Mouse (Mus musculus) ES-E14 (cell line): ENCODE results near the gene Sh2d6. TPM values are rescaled to one million over a fixed set of nuclear protein-coding genes. Genes with fewer than 3 reads are reported as not detected.

Source experiments
- DNase-seq: peaks from one replicate; pipeline ENCODE4 v3.0.0-alpha.2; 2013; ENCODE audit warnings: low read depth, low spot score
- H3K27ac ChIP-seq: 2 replicates; pipeline ENCODE4 v1.5.1; 2012; ENCODE audit warnings: low read depth, mild to moderate bottlenecking, low read length, moderate library complexity, mixed read lengths; ENCODE audit not compliant: poor library complexity, insufficient read depth, severe bottlenecking
- H3K36me3 ChIP-seq: 2 replicates; pipeline ENCODE4 v1.6.1; 2012; ENCODE audit warnings: mild to moderate bottlenecking, low read length, moderate library complexity, mixed read lengths; ENCODE audit not compliant: control insufficient read depth, poor library complexity, insufficient read depth, severe bottlenecking
- H3K4me1 ChIP-seq, 2 experiments: fragments of 150-350 bp in 1 of 2; sonication (generic) in 1 of 2; 2 replicates each; pipeline ENCODE4 v1.6.1; 2012; ENCODE audit warnings: low read length in 2 of 2, mild to moderate bottlenecking in 1 of 2, mixed read lengths in 1 of 2; ENCODE audit not compliant: control insufficient read depth in 2 of 2, insufficient read depth in 2 of 2, poor library complexity in 1 of 2
- H3K4me3 ChIP-seq, 2 experiments: fragments of 150-350 bp in 1 of 2; sonication (generic) in 1 of 2; 2 replicates each; pipeline ENCODE4 v1.5.1; 2012; ENCODE audit warnings: low read length in 2 of 2, low read depth in 1 of 2, mild to moderate bottlenecking in 1 of 2, mixed read lengths in 1 of 2; ENCODE audit not compliant: insufficient read depth in 1 of 2, poor library complexity in 1 of 2, severe bottlenecking in 1 of 2
- H3K9ac ChIP-seq: 2 replicates; pipeline ENCODE4 v1.6.1; 2012; ENCODE audit warnings: low read depth, mild to moderate bottlenecking, low read length, mixed read lengths; ENCODE audit not compliant: poor library complexity, insufficient read depth, severe bottlenecking
- H3K9me3 ChIP-seq: fragments of 150-350 bp; sonication (generic); 2 replicates; pipeline ENCODE4 v1.6.1; 2012; ENCODE audit warnings: low read depth, mild to moderate bottlenecking, low read length; ENCODE audit not compliant: control insufficient read depth, insufficient read depth
- CHD2 ChIP-seq: IDR thresholded peaks from 2 replicates; pipeline ENCODE4 v1.6.1; 2014; ENCODE audit warnings: mild to moderate bottlenecking, low read depth, low read length, inconsistent platforms
- HCFC1 ChIP-seq: IDR thresholded peaks from 2 replicates; pipeline ENCODE4 v1.6.1; 2012; ENCODE audit warnings: low read length, inconsistent platforms, borderline replicate concordance; ENCODE audit not compliant: insufficient read depth
- MAFK ChIP-seq: IDR thresholded peaks from 2 replicates; pipeline ENCODE4 v1.6.1; 2014; ENCODE audit warnings: mild to moderate bottlenecking, low read depth, low read length, inconsistent platforms; ENCODE audit not compliant: insufficient read depth
- ZC3H11A ChIP-seq: IDR thresholded peaks from 2 replicates; pipeline ENCODE4 v1.6.1; 2012; ENCODE audit warnings: low read depth, mild to moderate bottlenecking, inconsistent platforms, low read length, borderline replicate concordance
- ZNF384 ChIP-seq: IDR thresholded peaks from 2 replicates; pipeline ENCODE4 v1.6.1; 2012; ENCODE audit warnings: low read depth, low read length, inconsistent platforms
- in situ Hi-C, 2 experiments: fragments of 600-800 bp; cut with MboI; formaldehyde crosslinking; loops; one replicate each; pipeline ENCODE4 v1.15.1; 2025; ENCODE audit warnings: low sequenced_read_pairs in 2 of 2, inconsistent platforms in 1 of 2; ENCODE audit not compliant: unreplicated experiment in 2 of 2
- total RNA-seq: library from RNA; depleted of rRNA; stranded (reverse); fragments of 300-350 nt; gene quantifications from 2 replicates; pipeline ENCODE4 v1.2.3, GENCODE M21; 2012

Sh2d6 gene
- total RNA-seq, 1 experiment, result not detected

DNA sequence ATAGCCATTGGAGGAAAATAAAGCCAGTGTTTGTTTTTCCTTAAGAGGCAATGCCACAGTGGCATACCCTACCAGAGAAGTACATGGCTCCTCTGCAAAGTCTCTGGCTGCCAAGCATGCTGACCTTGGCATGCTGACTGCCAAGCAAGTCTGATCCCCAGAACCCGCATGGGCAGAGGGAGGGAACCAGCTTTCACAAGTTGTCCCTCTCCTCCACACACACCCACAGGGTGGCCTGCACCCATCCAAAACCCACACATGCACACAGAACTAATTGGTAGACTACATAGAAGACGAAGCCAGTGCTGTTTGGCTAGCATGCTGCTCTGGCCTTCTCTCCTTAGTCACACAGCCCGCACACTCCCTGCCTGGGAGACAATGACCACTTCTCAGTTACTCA lies 43.9 kb downstream of the Sh2d6 start:
- Histone ChIP-seq H3K27ac (no peak overlapping the region), H3K36me3 (no peaks in the 10 kb centered on the region), H3K9me3 (no peaks in the 10 kb centered on the region), H3K9ac (no peak overlapping the region), H3K4me3 (no peak overlapping the region), H3K4me1 (no peaks in the 10 kb centered on the region)
- DNase-seq, result no peak
- TF ChIP-seq CHD2 (no peak), HCFC1 (no peak), ZNF384 (no peak), ZC3H11A (no peak)
- in situ Hi-C loops, result no loop called here

- no peak for TF ChIP-seq ZNF384
- no peak for TF ChIP-seq HCFC1
- no peak for TF ChIP-seq CHD2
- no peak for TF ChIP-seq ZC3H11A
- TF ChIP-seq MAFK, result no peak
- Histone ChIP-seq H3K27ac (no peak overlapping the region), H3K9me3 (no peaks in the 10 kb centered on the region), H3K4me1 (no peaks in the 10 kb centered on the region), H3K4me3 (no peak overlapping the region), H3K9ac (no peak overlapping the region), H3K36me3 (no peaks in the 10 kb centered on the region)
- no peak for DNase-seq
- in situ Hi-C loops, result no loop called here
Measured at GRCm38 (mm10) chr6:72476836-72477235, 44.7 kb downstream of the Sh2d6 start.

DNA sequence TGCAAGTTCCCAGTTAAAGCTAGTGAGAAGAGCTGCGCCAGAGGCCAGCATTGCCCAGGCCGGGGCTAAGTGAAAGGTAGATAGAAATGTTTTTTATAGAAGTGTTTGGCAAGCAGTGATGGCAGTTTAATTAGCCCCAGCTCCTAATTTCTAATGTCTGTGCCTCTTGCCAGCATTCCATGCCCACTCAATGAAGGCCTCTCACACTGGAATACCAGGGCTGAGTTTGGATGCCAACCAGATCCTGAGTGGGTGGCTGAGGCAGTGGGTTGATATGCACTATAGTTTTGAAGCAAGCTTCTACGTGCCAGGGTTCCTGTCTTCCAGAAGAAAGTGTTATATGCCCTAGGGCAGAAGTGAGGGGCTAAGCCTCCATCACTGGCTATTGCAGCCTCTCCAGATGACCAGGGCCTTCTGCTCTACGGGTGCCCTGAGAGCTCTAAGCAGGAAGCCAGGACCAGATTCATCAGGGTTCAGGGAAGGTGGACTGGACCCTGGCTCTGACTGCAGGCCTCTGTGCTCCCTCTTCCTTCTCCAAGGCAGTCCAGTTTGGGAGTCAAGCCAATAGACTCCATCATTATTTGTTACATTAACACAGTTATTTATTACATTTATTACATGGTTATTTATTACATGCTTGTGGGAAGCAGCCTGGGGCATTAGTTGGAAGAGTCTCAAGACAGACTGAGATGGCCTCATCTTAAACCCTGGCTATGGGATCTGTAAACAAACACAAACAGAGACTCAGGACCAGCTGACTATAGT lies 46.1 kb downstream of the Sh2d6 start:
- no peaks in the 10 kb centered on the region for H3K4me1 ChIP-seq
- no peaks in the 10 kb centered on the region for H3K9me3 ChIP-seq
- H3K9ac ChIP-seq, result no peak overlapping the region
- TF ChIP-seq CHD2 (no peak), ZNF384 (no peak)
- in situ Hi-C loops, result no loop called here
- no peak overlapping the region for H3K27ac ChIP-seq
- no peaks in the 10 kb centered on the region for H3K36me3 ChIP-seq
- DNase-seq, result no peak
- H3K4me3 ChIP-seq, result no peak overlapping the region

- DNase-seq, result no peak
- TF ChIP-seq CHD2, result no peak
- TF ChIP-seq ZNF384, result no peak
- no peak for TF ChIP-seq ZC3H11A
- no peak for TF ChIP-seq HCFC1
- TF ChIP-seq MAFK, result no peak
- Histone ChIP-seq H3K27ac (no peak overlapping the region), H3K4me1 (no peaks in the 10 kb centered on the region), H3K9me3 (no peaks in the 10 kb centered on the region), H3K4me3 (no peak overlapping the region), H3K36me3 (no peaks in the 10 kb centered on the region), H3K9ac (no peak overlapping the region)
- in situ Hi-C loops, result no loop called here
Measured at GRCm38 (mm10) chr6:72473264-72474041, 48.1 kb downstream of the Sh2d6 start.

DNA sequence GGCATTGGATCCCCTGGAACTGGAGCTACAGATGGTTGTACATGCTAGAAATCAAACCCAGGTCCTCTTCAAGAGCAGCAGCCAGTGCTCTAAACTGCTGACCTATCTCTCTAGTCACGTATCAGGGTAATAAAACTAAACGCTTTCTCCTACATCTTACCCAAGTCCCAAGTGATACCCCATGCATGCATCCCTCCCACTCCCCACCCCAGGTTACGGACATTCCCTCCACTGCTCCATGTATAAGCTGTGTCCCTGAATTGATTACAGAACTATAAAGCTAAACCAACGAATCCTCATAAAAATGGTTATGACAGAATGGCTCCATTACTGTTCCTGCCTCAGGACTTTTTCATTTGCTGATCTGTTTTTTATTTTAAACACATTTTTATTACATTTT lies 55.3 kb downstream of the Sh2d6 start:
- in situ Hi-C loops, result no loop called here
- Histone ChIP-seq H3K9me3 (no peaks in the 10 kb centered on the region), H3K4me3 (no peak overlapping the region), H3K27ac (no peak overlapping the region), H3K4me1 (peaks cover 0 to 1% of the 10 kb centered on the region in 2 experiments; a peak in 1 of 4 replicates), H3K9ac (no peak overlapping the region), H3K36me3 (no peaks in the 10 kb centered on the region)
- TF ChIP-seq HCFC1 (no peak), ZC3H11A (no peak), ZNF384 (no peak), CHD2 (no peak), MAFK (no peak)
- no peak for DNase-seq
